Mouse (Mus musculus) CD4-positive, CD25-positive, alpha-beta regulatory T cell, adult 4 months (primary cell): ENCODE results near the gene Slc7a8. TPM values are rescaled to one million over a fixed set of nuclear protein-coding genes. Genes with fewer than 3 reads are reported as not detected.

Experiments
- ATAC-seq: one replicate; pipeline ENCODE4 v1.8.0; 2017
- polyA plus RNA-seq, 2 experiments: library from polyadenylated mRNA; unstranded; fragments of 100-300 nt; shearing (Covaris generic); gene quantifications; one replicate each; pipeline ENCODE4 v1.2.1; 2017

Slc7a8 gene
- under 1 TPM in 1 of 2 experiments, not detected in 1; 0.14 TPM for polyA plus RNA-seq

- peak; percentile 56 for ATAC-seq
Measured at GRCm38 (mm10) chr14:54781610-54782365, at the start of gene Slc7a8. TSS of gene Slc7a8 (minus strand) at chr14:54781946.

DNA sequence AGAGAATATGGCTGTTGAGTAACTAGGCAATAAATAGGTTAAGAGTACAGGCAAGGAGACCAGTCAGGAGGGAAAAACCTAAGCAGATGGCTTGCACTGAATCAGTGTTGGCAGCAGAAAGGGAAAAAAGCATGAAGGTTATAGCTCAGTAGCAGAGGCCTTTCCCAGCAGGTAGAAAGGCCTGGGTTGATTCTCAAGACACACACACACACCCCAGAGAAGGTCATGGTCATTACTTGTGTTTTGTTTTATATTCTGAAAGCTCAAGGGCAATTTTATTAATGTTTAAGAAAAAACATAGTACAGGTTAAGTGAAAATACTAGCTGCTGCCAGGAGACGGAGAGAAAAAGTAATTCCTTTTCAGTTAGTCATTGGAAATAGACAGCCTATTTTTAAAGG lies 42.0 kb upstream of the Slc7a8 start:
- ATAC-seq, result no peak

DNA sequence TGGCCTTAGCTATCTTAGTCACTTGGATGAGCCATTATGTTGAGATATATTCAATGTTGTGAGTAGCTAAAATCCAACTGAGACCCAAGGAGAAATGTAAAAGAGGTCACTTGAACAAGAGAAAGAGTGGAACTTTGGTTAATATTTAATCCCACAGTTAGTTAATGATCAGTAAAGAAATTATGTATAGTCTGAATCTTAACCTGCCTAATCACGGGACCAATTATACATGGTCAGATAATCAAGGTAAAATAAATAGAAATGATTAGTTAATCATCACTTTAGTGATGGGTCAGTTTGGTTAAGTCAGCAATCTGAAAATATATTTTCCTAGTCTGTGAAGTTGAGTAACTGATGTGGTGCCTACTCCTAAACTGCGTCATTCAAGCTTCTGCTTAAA lies 40.6 kb upstream of the Slc7a8 start:
- ATAC-seq, result no peak

DNA sequence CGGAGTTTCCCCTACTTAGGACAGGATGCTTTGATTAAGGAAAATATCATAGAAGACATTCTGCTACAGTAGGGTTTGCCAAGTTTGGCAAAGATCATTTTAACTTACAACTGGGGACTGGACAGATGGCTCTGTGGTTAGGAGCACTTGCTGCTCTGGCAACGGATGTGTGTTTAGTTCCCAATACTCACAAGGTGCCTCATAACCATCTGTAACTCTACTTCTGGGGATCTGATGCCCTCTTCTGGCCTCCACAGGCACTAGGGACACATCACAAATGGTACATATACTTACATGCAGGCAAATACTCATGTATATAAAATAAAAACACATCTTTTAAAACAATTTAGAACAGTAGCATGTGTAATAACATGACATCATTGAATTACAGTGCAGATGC lies 36.0 kb upstream of the Slc7a8 start:
- ATAC-seq, result no peak

DNA sequence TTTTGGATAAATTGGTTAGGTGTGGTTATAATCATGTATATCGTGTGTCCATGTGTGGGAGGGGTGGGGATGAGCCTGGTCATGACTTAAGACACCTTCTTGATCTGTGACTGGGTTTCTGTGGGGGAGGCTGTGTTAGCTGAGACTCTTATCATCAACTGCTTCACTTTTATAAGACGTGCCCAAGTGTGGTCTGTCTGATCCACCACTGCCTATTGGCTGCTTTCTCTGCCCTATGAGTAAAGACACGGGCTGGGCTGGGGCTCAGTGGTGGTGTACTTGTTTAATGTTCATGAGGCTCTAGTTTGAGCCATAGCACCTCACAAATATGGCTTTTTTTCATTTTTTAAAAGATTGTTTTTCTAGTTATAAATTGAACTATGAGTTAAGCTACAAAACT lies 34.0 kb upstream of the Slc7a8 start:
- no peak for ATAC-seq

- ATAC-seq, result no peak
Measured at GRCm38 (mm10) chr14:54813991-54814390, 32.2 kb upstream of the Slc7a8 start, which contains the start of gene Rnf212b. TSS of gene Rnf212b (plus strand) at chr14:54814141.

DNA sequence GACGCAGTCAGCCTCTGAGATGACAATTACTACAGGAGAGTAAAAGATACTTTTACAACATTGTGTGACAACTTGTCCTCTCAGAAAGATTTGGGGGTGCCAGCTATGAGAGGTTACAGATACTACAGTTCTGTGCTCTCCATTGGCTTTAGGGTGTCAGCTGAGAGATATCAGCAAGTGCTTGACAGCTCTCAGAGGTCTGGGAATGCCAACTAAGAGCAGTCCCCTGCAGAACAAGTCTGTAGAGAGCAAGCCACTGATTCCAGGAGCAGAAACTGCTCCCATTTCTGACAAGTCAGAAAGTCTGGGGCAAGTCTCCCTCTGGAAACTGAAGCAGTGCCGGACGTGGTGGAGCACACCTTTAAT lies 27.9 kb upstream of the Slc7a8 start:
- ATAC-seq, result no peak

- ATAC-seq, result no peak
Measured at GRCm38 (mm10) chr14:54808718-54809667, 27.2 kb upstream of the Slc7a8 start.

GRCm38 (mm10) chr14:54806124-54806523 lies 24.4 kb upstream of the Slc7a8 start:
- ATAC-seq, result no peak

DNA sequence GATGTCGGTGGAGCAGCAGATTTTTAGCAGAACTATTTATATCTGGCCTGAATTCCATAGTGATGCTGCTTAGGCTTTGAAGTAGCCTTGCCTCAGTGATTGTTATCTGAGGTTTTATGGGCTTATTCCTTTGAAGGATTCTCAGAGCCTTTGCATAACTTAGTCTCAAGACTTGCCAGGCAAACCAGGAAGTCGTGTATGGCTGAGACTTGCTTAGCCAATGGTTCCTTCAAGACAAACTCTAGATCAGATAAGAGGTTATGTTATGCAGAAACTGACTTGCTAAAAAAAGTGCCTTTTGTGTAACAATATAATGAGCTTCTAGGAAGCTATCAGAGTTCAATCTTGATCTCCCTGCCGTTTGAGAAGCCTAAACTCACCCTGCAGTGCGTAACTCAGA lies 20.7 kb upstream of the Slc7a8 start:
- ATAC-seq, result no peak

DNA sequence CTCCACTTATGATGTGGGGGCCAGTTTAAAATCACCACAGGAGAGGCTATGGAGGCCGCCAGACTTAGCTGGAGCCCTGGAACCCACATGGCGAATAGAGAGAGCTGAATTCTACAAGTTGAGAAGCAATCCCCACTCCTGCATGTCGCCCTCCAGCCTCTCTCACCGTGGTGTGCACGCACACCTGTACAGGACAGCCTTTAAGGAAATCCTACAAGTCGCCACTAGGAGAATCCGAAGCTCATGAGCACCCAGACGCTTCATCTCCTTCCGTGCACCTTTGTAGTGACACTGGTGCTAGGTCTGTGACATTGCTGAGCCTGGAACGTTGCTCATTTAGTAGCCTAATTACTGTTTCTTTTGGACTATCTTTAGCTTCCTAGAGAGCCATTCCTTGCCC lies 17.9 kb upstream of the Slc7a8 start:
- no peak for ATAC-seq

- no peak for ATAC-seq
Measured at GRCm38 (mm10) chr14:54796760-54797159, 15.0 kb upstream of the Slc7a8 start.

- no peak for ATAC-seq
Measured at GRCm38 (mm10) chr14:54795901-54796300, 14.2 kb upstream of the Slc7a8 start.

DNA sequence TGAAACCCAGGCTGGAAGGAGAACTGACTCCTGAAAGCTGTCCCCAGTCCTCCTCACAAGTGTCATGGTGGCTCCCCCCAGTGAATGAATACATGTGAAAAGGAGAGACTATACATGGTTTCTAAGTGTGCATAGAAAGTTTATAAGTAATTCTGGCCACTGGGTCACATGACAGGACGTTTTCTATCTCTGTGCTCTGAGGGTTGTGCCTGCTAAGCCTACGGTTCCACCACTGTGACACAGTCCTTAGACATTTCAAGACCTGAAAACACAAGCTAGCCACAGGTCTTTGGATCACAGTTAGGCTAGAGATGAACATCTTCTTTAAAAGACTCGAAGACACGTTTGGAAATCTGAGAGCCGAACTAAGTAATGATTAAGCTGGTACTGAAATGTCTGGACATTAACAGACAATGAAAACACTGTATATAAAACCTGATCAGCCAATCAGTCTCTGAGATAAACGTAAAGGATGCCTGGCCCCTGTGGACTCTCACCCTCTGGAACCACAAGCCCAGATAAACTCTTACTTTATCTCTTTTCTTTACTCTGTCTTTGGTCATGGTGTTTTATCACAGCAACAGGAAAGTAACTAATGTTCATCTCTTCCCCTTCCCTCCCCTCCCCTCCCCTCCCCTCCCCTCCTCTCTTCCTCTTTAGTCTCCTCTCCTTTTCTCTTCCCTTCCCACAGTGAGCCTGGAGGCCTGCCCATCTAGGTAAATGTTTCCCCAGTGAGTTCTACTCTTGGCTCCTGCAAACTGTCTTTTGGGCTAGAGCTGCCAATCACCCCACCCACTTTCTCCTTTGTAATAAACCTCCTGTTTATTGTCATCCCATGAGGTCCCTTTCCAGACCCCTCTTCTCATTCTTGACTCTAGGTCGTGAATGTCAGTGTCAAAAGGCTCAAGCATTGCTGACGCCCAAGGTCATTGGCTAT lies 12.4 kb upstream of the Slc7a8 start:
- no peak for ATAC-seq

- ATAC-seq, result no peak
Measured at GRCm38 (mm10) chr14:54793351-54793750, 11.6 kb upstream of the Slc7a8 start.

DNA sequence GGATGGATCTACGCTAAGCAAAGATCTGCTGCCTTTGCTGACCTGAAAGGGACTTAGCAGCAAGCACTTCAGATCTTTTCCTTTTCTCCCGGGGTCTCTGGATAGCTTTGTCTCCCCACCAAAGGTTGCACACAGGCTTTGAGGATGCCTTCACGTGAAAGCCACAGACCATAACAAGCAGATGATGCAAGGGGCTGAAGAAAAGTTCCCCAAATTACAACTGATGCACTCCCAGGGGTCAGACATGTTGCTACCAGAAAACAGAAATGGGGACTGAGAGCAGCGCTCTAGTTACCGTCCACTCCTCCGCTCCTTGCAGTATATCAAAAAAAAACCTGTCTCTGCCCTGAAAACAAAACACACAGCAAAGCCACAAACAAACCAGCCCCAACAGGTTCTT lies 10.4 kb upstream of the Slc7a8 start:
- ATAC-seq, result no peak

- no peak for ATAC-seq
Measured at GRCm38 (mm10) chr14:54788231-54788630, 6.5 kb upstream of the Slc7a8 start.

- no peak for ATAC-seq
Measured at GRCm38 (mm10) chr14:54787226-54787625, 5.5 kb upstream of the Slc7a8 start.

- ATAC-seq, result no peak
Measured at GRCm38 (mm10) chr14:54786489-54786888, 4.7 kb upstream of the Slc7a8 start.

DNA sequence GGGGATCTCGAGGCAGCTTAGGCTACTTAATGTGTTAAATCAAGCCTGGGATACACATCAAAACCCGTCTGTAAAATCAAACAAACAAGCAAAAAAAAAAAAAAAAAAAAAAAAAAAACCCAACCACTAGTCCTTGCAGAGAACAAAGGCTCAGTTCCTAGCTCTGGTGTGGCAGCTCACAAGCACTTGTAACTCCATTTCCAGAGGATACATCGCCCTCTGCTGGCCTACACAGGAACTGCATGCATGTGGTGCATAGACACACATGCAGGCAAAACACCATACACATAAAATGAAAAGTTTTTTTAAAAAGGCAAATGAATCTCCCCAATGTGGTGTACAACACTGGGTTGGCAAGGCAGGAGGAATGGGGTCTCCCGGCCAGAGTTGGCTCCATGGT lies 4.2 kb upstream of the Slc7a8 start:
- ATAC-seq, result no peak

DNA sequence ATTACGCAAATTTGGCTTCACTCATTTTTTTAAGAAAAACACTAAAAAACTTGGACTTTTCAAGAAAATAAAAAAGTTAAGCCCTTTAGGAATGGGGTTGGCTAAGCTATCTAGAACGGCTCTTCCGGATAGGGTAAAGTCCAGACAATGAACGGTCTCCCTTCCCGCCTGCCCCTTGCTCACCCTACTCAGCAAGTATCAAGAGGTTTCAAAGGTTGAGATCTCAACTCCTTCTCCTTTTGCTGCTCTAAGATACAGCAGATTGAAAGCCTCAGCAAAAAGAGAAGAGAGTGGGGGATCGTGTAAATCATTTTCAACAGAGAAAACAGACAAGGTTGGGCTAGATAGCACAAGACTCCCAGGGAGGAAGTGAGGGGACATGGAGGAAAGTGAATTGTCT lies 1.2 kb upstream of the Slc7a8 start:
- no peak for ATAC-seq

- no peak for ATAC-seq
Measured at GRCm38 (mm10) chr14:54780836-54781609, 723 bp downstream of the Slc7a8 start.
